Mouse (Mus musculus) thymus, postnatal 4 days (tissue): ENCODE measurements around the gene Gm20388.
"Not testable (repeated sequence)": the region's sequence is repeated elsewhere in the genome, so short reads cannot be mapped to it uniquely, and the experiment has no call there.

Source experiments
- DNase-seq: peaks from one replicate; pipeline ENCODE4 v3.0.0; 2021

The Gm20388 gene

GRCm38 (mm10) chr8:123275096-123275495 is 3364.5 kb downstream of the Gm20388 start:
- DNase-seq = no peak

- no peak for DNase-seq
These were observed 3367.8 kb downstream of the Gm20388 start for GRCm38 (mm10) chr8:123278445-123278844.

- DNase-seq = no peak
These were observed 3369.2 kb downstream of the Gm20388 start for GRCm38 (mm10) chr8:123279828-123280227.

- DNase-seq = no peak
These were observed 3369.9 kb downstream of the Gm20388 start for GRCm38 (mm10) chr8:123280302-123281094.

GRCm38 (mm10) chr8:123282994-123283393 is 3372.4 kb downstream of the Gm20388 start:
- not testable (repeated sequence) for DNase-seq

GRCm38 (mm10) chr8:123283991-123284390 is 3373.3 kb downstream of the Gm20388 start:
- DNase-seq = no peak

GRCm38 (mm10) chr8:123284493-123284892 is 3373.9 kb downstream of the Gm20388 start:
- DNase-seq = no peak

- no peak for DNase-seq
These were observed 3376.7 kb downstream of the Gm20388 start for GRCm38 (mm10) chr8:123287362-123287761.

- peak; percentile 66 for DNase-seq
These were observed 3379.5 kb downstream of the Gm20388 start for GRCm38 (mm10) chr8:123290166-123290565.

- no peak for DNase-seq
These were observed 3380.0 kb downstream of the Gm20388 start for GRCm38 (mm10) chr8:123290679-123291078.

- DNase-seq = no peak
These were observed 3381.1 kb downstream of the Gm20388 start for GRCm38 (mm10) chr8:123291716-123292115.

- DNase-seq = no peak
These were observed 3381.6 kb downstream of the Gm20388 start for GRCm38 (mm10) chr8:123292281-123292680.

GRCm38 (mm10) chr8:123292785-123293184 is 3382.1 kb downstream of the Gm20388 start:
- DNase-seq = no peak

GRCm38 (mm10) chr8:123298301-123298700 is 3387.7 kb downstream of the Gm20388 start:
- DNase-seq = no peak

GRCm38 (mm10) chr8:123308738-123309137 is 3398.1 kb downstream of the Gm20388 start:
- DNase-seq = no peak

GRCm38 (mm10) chr8:123317781-123318466 is 3407.3 kb downstream of the Gm20388 start:
- DNase-seq = no peak

- DNase-seq = peak; percentile 98
These were observed 3407.8 kb downstream of the Gm20388 start, which contains the start of gene Fanca for GRCm38 (mm10) chr8:123318467-123318911. TSS of gene Fanca (minus strand) at chr8:123318576.

- DNase-seq = peak; percentile 59
These were observed 3409.0 kb downstream of the Gm20388 start for GRCm38 (mm10) chr8:123319522-123320164.

GRCm38 (mm10) chr8:123328552-123328951 is 3417.9 kb downstream of the Gm20388 start:
- no peak for DNase-seq

GRCm38 (mm10) chr8:123329350-123329749 is 3418.7 kb downstream of the Gm20388 start:
- no peak for DNase-seq

GRCm38 (mm10) chr8:123329961-123330360 is 3419.3 kb downstream of the Gm20388 start:
- no peak for DNase-seq

GRCm38 (mm10) chr8:123330701-123331100 is 3420.1 kb downstream of the Gm20388 start:
- DNase-seq = no peak

- DNase-seq = no peak
These were observed 3420.7 kb downstream of the Gm20388 start for GRCm38 (mm10) chr8:123331301-123331700.
